Mouse (Mus musculus) liver, embryonic 14 days (tissue): ENCODE data around the gene Dpp3. TPM values are rescaled to one million over a fixed set of nuclear protein-coding genes. Genes with fewer than 3 reads are reported as not detected.

Experiments
- polyA plus RNA-seq: library from polyadenylated mRNA; depleted of rRNA; stranded (reverse); fragments of >200 nt; gene quantifications from 2 replicates; pipeline ENCODE4 v1.2.3, GENCODE M21; 2012; rRNA removed

Dpp3 gene
- polyA plus RNA-seq, result 27.2 and 27.5 TPM in 2 replicates

GRCm38 (mm10) chr19:4927904-4928531 lies at the start of gene Dpp3:
Gene Dpp3, minus strand, starts transcription at chr19:4928287.

GRCm38 (mm10) chr19:4961928-4962601 lies 34.0 kb upstream of the Dpp3 start, which contains the start of gene Mrpl11:
Gene Mrpl11, plus strand, starts transcription at chr19:4962147.

DNA sequence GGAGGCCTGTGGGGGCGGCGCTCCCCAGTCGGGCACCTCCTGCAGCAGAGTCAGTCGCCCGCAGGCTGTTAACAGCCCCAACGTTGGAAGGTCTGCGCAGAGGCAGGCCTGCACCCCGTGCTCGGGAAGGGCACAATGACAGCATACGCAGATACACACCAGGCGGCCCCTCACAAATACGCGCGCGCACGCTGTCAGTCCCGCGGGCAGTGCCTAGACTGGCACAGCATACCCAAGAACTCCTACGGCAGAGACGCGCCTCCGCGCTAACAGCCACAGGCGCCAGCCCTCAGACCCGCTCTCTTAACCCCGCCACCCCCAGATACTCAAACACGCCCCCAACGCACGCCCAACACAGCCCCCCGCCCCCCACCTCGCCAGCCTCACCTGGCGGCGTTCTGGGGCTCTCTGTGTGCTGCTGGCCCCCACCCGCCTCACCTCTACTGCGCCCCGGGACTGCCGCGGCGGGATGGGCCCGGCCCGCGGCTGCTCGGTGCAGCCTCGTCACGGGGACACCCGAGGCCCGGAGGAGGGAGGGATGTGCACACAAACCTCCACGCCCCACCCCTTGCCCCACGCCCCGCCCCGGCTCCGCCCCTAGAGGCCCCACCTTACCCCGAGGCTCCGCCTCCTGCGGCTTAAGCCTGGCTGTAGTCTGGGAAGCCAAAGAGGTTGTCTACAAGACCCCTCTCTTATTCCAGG lies 14.6 kb upstream of the Dpp3 start, which contains the start of gene Peli3:
Gene Peli3, minus strand, starts transcription at position 577 of the 702 bp plus-strand sequence.

GRCm38 (mm10) chr19:4905979-4906794 lies 21.9 kb downstream of the Dpp3 start, which contains the start of gene Bbs1:
Gene Bbs1, minus strand, starts transcription at chr19:4906628.

DNA sequence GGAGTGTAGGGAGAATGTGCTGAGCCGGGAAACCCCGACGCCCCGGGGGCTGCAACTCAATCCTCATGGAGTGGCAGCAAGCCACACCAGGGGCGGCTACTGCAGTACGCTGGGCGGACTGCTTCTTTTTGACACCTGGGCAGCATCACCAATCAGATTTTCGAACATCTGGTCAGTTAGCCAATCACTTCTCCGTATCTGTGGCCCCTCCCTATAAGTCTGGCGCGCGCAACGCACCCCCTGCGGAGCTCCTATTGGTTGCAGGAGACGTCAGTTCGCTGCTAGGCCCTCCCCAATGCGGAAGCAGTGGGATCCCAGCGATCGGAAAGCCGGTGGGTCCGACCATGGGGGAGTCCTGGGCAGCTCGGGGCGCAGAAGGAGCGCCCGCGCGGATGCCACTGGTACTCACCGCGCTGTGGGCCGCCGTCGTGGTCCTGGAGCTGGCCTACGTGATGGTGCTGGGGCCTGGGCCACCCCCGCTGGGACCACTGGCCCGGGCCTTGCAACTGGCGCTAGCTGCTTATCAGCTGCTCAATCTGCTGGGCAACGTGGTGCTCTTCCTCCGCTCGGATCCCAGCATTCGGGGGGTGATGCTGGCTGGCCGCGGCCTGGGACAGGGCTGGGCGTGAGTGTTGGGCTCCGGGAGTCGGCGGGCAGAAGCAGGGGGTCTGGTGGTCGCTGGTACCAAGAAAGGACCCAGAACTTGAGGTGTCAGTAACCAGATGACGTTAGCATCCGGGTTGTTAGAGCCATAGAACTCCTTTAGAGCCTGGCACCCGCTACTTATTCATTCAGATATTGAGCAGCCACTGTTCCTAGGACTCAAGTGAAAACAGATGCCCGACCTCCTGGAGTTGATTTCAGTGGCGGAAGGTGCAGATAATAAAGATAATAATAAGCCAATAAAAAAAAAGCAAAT lies 49.4 kb downstream of the Dpp3 start, which contains the start of gene Zdhhc24:
Gene Zdhhc24, plus strand, starts transcription at position 264 of the 919 bp plus-strand sequence.

DNA sequence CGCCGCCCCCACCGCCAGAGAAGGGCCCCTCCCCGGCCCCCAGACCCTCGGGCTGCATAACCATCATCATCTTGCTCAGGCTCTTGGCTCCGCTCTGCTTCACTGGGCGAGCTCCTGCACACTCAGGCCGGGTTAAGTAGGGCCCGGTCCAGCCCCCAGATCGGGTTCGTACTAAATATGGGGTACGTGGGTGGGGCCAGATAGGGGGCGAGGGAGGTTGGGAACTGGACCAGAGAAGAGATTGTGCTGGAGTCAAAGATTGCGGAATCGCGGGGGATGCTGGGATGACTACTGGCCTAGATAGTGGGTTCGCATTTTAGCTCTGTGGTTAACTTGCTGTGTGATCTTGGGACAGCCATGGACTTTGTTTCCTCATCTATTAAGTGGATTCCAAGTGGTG lies 50.3 kb downstream of the Dpp3 start, which contains the start of gene Actn3:
Gene Actn3, minus strand, starts transcription at position 125 of the 400 bp plus-strand sequence.

Other genes with a start within 250 kb of the Dpp3 start
- gene Gm960, start 229.6 kb downstream of the Dpp3 start, polyA plus RNA-seq, result 0.01 and 0.09 TPM in 2 replicates
- gene Sptbn2, start 217.1 kb downstream of the Dpp3 start, polyA plus RNA-seq, result 0.03 and 0.07 TPM in 2 replicates
- gene Rbm4b, start 171.8 kb downstream of the Dpp3 start, polyA plus RNA-seq, result 3.7 and 4.5 TPM in 2 replicates
- 29.1 and 29.7 TPM in 2 replicates for gene Rbm4, start 134.4 kb downstream of the Dpp3 start, polyA plus RNA-seq
- 11.0 and 13.2 TPM in 2 replicates for gene Gm21992, start 116.7 kb downstream of the Dpp3 start, polyA plus RNA-seq
- 21.1 and 24.5 TPM in 2 replicates for gene Rbm14, start 116.7 kb downstream of the Dpp3 start, polyA plus RNA-seq
- gene Ccs, start 89.0 kb downstream of the Dpp3 start, polyA plus RNA-seq, result 38.2 and 41.7 TPM in 2 replicates
- 0.01 TPM in 1 of 2 replicates, not detected in the other for gene Ccdc87, start 88.9 kb downstream of the Dpp3 start, polyA plus RNA-seq
- 20.1 and 21.8 TPM in 2 replicates for gene Ctsf, start 73.2 kb downstream of the Dpp3 start, polyA plus RNA-seq
- gene Actn3, start 50.4 kb downstream of the Dpp3 start, polyA plus RNA-seq, result 0.31 and 0.43 TPM in 2 replicates
- 14.7 and 16.8 TPM in 2 replicates for gene Zdhhc24, start 49.6 kb downstream of the Dpp3 start, polyA plus RNA-seq
- gene Bbs1, start 21.7 kb downstream of the Dpp3 start, polyA plus RNA-seq, result 0.98 and 1.1 TPM in 2 replicates
- 0.05 and 0.09 TPM in 2 replicates for gene Peli3, start 14.8 kb upstream of the Dpp3 start, polyA plus RNA-seq
- 33.6 and 36.8 TPM in 2 replicates for gene Mrpl11, start 33.9 kb upstream of the Dpp3 start, polyA plus RNA-seq
- 0.09 TPM in 2 replicates for gene Npas4, start 62.0 kb upstream of the Dpp3 start, polyA plus RNA-seq
- 2.1 and 2.6 TPM in 2 replicates for gene Slc29a2, start 95.6 kb upstream of the Dpp3 start, polyA plus RNA-seq
- gene B4gat1, start 110.5 kb upstream of the Dpp3 start, polyA plus RNA-seq, result 2.6 and 3.7 TPM in 2 replicates
- gene AC124502.3, start 110.6 kb upstream of the Dpp3 start, polyA plus RNA-seq, result 0.69 and 1.0 TPM in 2 replicates
- gene Brms1, start 113.1 kb upstream of the Dpp3 start, polyA plus RNA-seq, result 19.9 and 20.8 TPM in 2 replicates
- gene Rin1, start 122.2 kb upstream of the Dpp3 start, polyA plus RNA-seq, result 0.26 and 0.45 TPM in 2 replicates
- gene Cd248, start 139.8 kb upstream of the Dpp3 start, polyA plus RNA-seq, result 1.4 and 2.4 TPM in 2 replicates
- gene Tmem151a, start 157.2 kb upstream of the Dpp3 start, polyA plus RNA-seq, result 0.13 and 0.29 TPM in 2 replicates
- gene Yif1a, start 160.3 kb upstream of the Dpp3 start, polyA plus RNA-seq, result 29.3 and 37.2 TPM in 2 replicates
- 0.61 and 0.62 TPM in 2 replicates for gene Cnih2, start 170.2 kb upstream of the Dpp3 start, polyA plus RNA-seq
- 44.3 and 53.0 TPM in 2 replicates for gene Rab1b, start 178.8 kb upstream of the Dpp3 start, polyA plus RNA-seq
- gene Klc2, start 190.3 kb upstream of the Dpp3 start, polyA plus RNA-seq, result 2.6 and 2.8 TPM in 2 replicates